Mouse (Mus musculus) kidney, adult 8-10 months (tissue): ENCODE results near the gene Nav2.

Experiments
- DNase-seq, 2 experiments: peaks; one replicate each; pipeline ENCODE4 v3.0.0; 2022

Gene Nav2

DNA sequence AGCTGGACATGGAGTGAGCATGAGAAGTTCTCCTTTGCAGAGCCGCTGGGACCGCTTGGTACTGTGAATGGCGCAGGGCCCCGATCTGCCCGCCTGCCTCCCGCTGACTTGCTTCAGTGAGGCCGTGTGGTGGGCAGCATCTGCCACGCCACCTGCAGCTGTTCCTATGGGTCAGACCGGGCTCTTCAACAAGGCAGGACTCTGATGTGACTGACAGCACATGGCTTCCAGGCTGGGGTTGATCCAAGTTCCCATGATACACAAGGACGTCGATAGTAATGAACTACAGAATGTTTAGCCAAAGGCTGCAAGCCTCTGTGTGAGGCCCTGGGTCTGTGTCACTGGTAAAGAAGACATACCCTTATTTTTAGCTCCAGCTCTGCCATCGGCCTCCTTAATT lies 507.2 kb downstream of the Nav2 start:
- DNase-seq = no peak

DNA sequence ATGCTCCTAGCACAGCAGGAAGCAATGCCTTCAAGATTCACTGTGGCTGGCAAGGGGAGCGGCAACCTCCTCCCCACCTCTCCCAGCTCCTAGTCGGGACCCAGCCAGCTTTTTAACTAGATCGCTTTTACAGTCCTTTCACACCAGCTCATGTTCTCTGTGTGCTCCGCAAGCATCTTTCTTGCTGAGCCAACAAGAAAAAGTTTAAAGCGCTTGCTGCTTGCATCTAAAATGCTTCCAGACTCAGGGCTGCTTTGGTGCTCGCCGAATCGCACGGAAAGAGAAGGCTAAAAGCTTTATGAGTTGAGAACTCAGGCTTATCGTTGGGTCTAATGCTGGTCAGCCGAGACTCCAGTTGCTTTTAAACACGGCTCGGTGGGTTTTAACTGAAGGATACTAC lies 510.3 kb downstream of the Nav2 start:
- DNase-seq = no peak

DNA sequence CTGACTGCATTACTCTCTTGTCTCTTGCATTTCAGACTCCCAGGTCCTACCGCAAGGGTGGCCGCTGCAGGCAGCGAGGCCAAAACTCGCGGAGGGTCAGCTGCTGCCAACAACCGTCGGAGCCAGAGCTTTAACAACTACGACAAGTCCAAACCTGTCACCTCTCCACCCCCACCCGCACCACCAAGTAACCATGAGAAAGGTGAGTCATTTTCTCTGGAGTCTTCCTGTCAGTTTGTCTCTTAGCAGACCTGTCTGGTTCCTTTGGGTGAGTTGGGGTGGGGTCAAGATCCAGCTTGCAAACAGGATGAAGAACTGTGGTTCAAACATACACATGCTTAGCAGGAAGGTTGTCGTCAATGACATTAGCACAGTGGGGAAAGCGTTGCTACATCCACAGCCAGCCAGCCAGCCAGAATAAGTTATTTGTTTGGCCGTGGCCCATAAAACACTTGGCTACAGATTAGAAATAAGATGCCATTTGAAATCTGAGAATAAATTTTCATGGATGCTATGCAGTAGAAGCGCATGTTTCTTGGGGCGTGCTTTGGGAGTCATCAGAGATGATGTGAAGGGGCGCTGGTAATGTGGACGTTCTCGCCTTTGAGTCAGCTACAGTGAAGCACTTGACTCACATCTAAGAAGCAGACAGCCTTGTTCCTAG lies 511.8 kb downstream of the Nav2 start:
- DNase-seq = no peak

GRCm38 (mm10) chr7:49421261-49421660 lies 512.7 kb downstream of the Nav2 start:
- DNase-seq = no peak

GRCm38 (mm10) chr7:49423943-49424342 lies 515.4 kb downstream of the Nav2 start:
- DNase-seq = no peak

DNA sequence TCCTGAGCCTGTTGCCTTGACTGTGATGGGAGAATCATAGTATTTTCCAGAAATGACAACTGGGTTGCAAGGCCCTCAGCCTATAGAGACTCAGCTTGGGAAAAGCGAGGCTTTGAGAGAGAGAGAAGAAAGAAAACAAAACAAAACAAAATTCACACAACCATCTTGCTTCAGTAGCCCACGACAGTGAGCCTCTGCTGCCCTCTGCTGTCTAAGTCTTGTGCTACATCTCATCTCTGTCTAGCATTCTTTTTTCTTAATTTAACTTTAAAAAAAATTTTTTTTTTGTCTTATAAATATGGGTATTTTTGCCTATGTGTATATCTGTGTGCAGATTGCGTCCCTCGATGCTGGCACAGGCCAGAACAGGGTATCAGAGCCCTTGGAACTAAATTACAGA lies 517.5 kb downstream of the Nav2 start:
- DNase-seq = peak in 1 of 2 experiments; percentile 45

GRCm38 (mm10) chr7:49427843-49428242 lies 519.3 kb downstream of the Nav2 start:
- peak in 1 of 2 experiments; percentile 13 for DNase-seq

DNA sequence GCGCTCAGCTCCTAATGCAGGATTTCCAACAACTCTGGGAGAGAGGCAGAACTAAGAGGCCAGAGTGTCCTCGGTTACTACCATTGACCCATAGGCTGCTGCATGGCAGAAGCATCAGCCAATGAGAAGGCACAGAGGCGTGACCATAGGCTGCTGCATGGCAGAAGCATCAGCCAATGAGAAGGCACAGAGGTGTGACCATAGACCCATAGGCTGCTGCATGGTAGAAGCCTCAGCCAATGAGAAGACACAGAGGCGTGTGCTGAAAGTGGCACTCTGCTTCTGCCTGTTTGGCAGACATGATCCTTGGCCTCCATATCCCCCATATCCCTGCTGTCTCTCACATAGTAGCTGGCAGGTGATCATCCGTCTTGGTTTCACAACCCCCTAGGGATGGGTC lies 520.4 kb downstream of the Nav2 start:
- DNase-seq = no peak

GRCm38 (mm10) chr7:49430808-49431207 lies 522.3 kb downstream of the Nav2 start:
- no peak for DNase-seq

- no peak for DNase-seq
These were observed 525.4 kb downstream of the Nav2 start for GRCm38 (mm10) chr7:49433945-49434344.

DNA sequence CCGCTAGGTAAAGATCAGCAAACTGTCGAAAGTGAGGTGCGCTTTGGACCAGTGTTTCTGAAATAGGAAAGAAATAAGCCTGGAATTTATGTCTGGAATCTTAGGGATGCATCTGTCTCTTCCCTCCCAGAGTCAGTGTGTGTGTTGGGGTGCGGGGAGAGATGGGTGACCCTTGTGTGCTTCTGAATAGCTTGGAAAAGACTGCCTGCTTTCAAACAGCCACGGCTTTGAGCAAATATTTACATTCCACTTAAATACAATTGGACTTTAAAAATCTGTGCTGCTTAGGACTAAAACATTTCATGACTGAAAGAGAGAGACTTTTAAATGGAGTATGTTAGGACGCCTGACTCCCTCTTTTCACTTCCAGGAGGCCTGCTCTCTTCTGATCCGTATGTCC lies 528.0 kb downstream of the Nav2 start:
- no peak for DNase-seq

DNA sequence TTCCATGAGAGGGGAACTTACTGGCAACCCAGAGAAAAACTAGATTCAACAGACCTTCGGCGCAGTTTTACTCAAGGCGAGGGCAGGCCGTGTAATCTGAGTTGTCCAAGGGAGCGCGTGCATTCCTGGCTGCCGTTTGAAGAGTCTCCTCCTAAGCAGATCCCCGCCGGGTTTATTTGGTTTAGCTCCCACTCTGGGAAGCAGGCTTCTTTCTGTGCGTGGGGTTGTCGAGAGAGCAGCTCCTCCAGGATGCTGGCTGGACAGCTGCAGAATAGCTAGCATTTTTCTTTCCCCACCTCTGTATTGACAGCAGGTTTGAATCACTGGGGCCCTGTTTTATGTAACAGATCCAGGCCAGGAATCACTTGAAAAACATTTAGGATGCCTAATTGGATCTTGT lies 529.4 kb downstream of the Nav2 start:
- DNase-seq = no peak

- DNase-seq = peak in 1 of 2 experiments; percentile 32
These were observed 530.6 kb downstream of the Nav2 start for GRCm38 (mm10) chr7:49439136-49439535.

DNA sequence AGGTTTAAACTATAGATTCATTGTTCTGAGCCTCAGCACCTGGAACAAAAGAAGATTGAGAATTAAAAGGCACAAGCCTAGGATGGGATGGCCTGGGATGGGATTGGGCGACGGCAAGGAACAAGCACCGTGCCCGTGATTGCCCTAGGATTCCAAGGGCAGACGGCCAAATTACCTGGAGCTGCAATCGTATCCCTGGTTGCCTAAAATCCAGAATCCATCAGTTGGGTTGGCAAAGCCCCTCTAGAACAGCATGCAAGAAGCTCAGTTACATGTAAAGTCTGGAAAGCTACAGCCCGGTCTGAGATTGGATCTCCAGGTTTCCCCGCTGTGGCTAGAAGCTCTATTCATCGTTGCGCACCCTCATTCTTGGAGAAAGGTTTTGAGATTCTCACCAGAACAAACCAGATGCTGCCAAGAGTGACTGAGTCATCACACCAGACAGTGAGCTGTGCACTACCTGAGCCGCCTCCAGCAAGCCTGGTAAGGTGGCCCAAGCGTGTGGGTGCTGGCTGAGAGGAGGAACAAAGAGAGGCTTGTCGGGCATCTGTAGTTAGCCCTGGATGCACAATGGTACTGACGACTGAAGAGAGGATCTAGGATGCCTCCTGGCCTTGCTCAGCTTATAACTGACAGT lies 531.9 kb downstream of the Nav2 start:
- DNase-seq = no peak

GRCm38 (mm10) chr7:49442174-49442573 lies 533.7 kb downstream of the Nav2 start:
- DNase-seq = no peak

DNA sequence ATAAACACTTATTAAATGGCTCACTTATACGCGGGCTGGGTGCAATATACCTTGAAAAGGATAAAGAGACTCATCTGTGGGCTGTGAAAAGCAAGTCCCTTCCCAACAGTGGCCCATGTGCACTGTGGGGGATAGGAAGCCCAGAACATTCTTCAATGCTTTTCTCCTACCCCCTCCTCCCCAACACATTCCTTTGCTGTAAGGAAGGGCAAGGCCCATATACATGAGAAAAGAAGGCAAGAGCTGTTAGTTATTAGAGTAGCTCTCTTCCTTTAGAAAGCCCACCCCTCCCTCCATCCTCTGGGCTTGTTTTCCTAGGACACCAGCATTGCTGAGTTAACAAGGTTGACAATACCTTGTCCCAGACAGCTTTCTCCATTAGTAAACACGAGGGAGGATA lies 540.1 kb downstream of the Nav2 start:
- DNase-seq = no peak

GRCm38 (mm10) chr7:49450261-49451141 lies 542.0 kb downstream of the Nav2 start:
- no peak for DNase-seq

- DNase-seq = no peak
These were observed 542.7 kb downstream of the Nav2 start for GRCm38 (mm10) chr7:49451240-49451639.

DNA sequence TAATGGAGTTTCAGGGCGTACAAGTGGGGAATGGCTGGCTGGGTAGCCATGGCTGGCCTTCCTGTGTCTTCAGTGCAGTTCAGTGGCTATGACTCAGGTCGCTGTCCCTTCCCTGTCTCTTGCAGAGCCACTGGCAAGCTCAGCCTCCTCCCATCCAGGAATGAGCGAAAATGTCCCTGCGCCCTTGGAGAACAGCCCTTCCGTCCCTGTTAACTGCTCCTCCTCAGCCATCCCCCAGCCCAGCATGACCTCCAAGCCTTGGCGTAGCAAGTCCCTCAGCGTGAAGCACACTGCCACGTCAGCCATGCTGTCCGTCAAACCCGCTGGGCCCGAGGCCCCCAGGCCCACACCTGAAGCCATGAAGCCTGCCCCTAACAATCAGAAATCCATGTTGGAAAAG lies 543.8 kb downstream of the Nav2 start:
- no peak for DNase-seq

DNA sequence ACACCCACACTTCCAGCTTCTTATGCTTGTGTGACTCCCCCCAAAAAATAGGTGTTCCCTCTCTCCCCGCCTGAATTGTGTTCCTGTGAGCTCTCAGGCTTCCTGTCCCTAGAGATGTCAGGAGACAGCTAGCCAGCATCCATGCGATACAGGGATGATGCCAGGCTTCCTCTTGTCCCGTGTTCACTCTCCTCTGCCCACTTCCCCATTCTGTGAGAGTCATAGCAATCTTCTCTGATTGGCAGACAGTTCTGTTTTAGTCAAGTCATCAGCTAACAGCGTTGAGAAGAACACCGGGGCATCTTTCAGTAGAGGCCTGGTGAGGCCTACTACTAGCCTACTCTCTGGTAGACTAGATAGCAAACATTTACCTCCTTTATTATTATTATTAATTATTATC lies 546.1 kb downstream of the Nav2 start:
- no peak for DNase-seq

DNA sequence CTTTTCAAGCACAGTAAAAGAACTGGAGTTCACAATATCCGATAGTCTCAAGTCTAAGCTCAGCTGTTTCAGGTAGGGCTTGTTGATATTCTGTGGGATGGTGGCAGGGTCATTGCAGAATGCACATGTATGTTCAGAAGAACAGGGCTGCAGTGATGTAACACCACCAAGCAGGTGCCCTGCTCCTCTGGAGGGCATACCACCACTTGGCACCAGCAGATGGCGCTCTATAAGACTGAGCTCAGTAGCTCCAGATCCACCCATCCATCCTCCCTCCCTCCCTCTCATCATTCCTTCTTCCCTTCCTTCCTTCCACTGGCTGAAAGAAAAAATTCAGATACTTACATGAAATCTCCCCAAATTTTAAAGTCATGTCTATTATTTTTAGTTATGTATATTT lies 547.6 kb downstream of the Nav2 start:
- peak; percentile 39 to 60 for DNase-seq

DNA sequence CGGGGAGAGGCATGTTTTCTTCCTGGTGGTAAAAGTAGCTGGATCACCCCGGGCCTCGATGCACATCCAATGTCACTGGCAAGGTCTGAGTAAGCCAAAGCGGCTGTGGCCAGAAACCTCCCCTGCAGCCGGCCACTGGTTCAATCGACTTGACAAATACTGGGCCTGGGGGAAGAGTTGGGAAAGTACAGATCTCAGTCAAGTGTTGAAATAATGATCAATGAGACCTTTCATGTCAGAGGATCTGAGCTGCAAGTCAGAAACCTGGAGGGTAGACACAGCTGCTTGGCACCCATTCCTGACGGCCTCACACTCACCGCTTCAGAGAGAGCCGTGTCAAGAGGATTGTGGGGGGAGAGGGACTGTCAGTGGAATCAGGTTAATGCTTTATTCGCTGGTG lies 548.9 kb downstream of the Nav2 start:
- no peak for DNase-seq

DNA sequence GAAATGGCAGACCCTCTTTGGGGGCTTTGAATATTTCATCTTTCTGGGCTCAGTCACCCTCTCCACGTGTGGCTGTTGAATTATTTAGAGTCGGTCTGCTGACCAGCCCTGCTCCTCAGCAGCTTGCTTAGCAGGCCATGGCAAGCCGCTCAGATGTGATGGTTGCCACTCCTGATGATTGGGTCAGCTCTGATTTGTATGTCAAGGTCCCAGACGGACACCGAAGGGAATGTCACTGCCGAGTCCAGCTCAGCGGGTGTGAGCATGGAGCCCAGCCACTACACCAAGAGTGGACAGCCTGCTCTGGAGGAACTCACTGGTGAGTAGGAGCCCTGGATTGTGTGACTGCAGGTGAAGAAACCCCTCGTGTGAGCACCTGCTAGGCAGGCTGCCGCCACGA lies 549.4 kb downstream of the Nav2 start:
- DNase-seq = no peak

GRCm38 (mm10) chr7:49462328-49462811 lies 553.9 kb downstream of the Nav2 start:
- peak in 1 of 2 experiments; percentile 14 for DNase-seq
